ENCODE assay signal across 8 mouse cellular contexts in the genomic region with DNA sequence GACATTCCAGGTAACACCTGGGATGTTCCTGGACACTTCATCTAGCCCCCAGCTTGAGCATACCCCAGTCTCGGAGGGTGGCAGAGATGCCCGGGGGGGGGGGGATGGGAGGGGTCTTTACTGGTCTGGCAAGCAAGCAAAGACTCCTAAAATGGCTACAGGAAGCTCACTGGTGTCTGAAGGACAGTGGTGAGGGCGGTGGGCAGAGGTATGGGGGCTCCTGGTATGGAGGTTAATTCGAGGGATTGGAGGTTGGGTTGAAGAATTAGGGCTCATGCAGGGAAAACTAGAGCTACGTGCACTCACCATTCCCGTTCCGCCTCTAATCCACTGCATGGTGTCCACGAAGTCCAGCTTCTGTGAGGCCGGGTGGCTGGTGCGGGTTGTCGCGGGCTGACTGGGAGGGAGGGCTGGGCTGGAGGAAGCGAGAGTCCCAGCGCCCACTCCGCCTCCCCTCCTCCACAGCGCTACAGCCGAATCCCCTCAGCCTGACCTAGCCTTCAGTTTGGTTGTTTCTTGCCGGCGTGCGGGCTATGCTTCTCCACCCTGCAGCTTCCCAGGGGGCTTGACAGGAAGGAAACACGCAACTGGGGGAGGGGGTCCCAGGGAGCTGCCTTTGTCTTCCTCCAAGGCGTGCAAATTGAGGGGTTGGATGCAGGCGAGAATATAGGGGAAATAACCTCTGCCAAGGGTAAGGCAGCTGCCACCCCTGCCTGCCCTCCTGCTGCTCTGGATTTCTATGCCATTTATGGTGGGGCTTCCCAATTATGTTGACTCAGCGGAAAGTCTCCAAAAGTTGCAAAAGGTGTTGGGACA. TPM values are rescaled to one million over a fixed set of nuclear protein-coding genes. Genes with fewer than 3 reads are reported as not detected.
DNase-seq lines count a peak whose midpoint lies in the region; ATAC-seq and TF ChIP-seq lines count a peak whose summit lies in the region.

A gene (minus strand): TSS at position 753 of the 816 bp plus-strand sequence.

- H3K27me3 ChIP-seq in forebrain, embryonic 10.5 days (ENCODE audit: poor library complexity, severe bottlenecking) = peaks cover 46% of the 10 kb centered on the region
- no peaks in the 10 kb centered on the region for H3K27me3 ChIP-seq in midbrain, embryonic 16.5 days (ENCODE audit: control insufficient read depth, insufficient read depth, low read depth, low read length)

- H3K4me1 ChIP-seq in bone marrow macrophage, adult 2 months (ENCODE audit: control insufficient read depth, insufficient read depth, low read length) = no peaks in the 10 kb centered on the region
- H3K4me1 ChIP-seq in forebrain, embryonic 10.5 days = peaks cover 19% of the 10 kb centered on the region
- peaks cover 5% of the 10 kb centered on the region for H3K4me1 ChIP-seq in midbrain, embryonic 16.5 days (ENCODE audit: control insufficient read depth, insufficient read depth, low read length)

- TF ChIP-seq POLR2A in bone marrow macrophage, adult 2 months (IDR thresholded peaks at IDR 0.05; ENCODE audit: borderline replicate concordance, low read depth, low read length) = no peak

- no peaks in the 10 kb centered on the region for H3K9me3 ChIP-seq in forebrain, embryonic 10.5 days
- H3K9me3 ChIP-seq in midbrain, embryonic 16.5 days (replicated peaks; ENCODE audit: control insufficient read depth, low read length, poor library complexity, severe bottlenecking) = no peaks in the 10 kb centered on the region

- no peak for TF ChIP-seq CTCF in bone marrow macrophage, adult 2 months (IDR thresholded peaks at IDR 0.05; ENCODE audit: low read depth, low read length)

- H3K4me2 ChIP-seq in midbrain, embryonic 16.5 days (ENCODE audit: low read length) = peak within 1 kb of the TSS; percentile 58

- WGBS in forebrain, embryonic 10.5 days = 25% methylated on average over 24 of the region's 24 CpGs
- WGBS in midbrain, embryonic 16.5 days = 18% methylated on average over 19 of the region's 24 CpGs

- peak in 1 of 2 experiments; percentile 10 for DNase-seq in frontal cortex, adult 2 months (ENCODE audit: extremely low spot score in 1 of 2, low spot score in 1 of 2)
- no peak for DNase-seq in frontal cortex, postnatal 25 days (ENCODE audit: low spot score in 2 of 2)
- DNase-seq in forebrain, embryonic 10.5 days (ENCODE audit: extremely low spot score, low spot score) = peak; percentile 15
- no peak for DNase-seq in heart, postnatal 25 days (ENCODE audit: low spot score)
- peak; percentile 9 to 17 for DNase-seq in left cerebral cortex, postnatal 36 days (ENCODE audit: low spot score in 2 of 2)
- no peak for DNase-seq in c-Kit-positive CD71-positive TER-119-positive erythroid progenitor cells, embryonic 14.5 days (ENCODE audit: low spot score)

- H3K27ac ChIP-seq in bone marrow macrophage, adult 2 months (ENCODE audit: insufficient read depth, low read depth, low read length) = no peak within 1 kb of the TSS
- peak within 1 kb of the TSS; percentile 75 for H3K27ac ChIP-seq in forebrain, embryonic 10.5 days
- H3K27ac ChIP-seq in midbrain, embryonic 16.5 days (ENCODE audit: low read length) = peak within 1 kb of the TSS; percentile 81

- H3K4me3 ChIP-seq in bone marrow macrophage, adult 2 months (ENCODE audit: insufficient read depth, low read length) = peak within 1 kb of the TSS; percentile 8
- peak within 1 kb of the TSS; percentile 50 for H3K4me3 ChIP-seq in forebrain, embryonic 10.5 days
- peak within 1 kb of the TSS; percentile 47 for H3K4me3 ChIP-seq in midbrain, embryonic 16.5 days (ENCODE audit: low read depth, low read length)

- intact Hi-C loops in heart, postnatal 25 days (cut with DNase I) = no loop called here
- intact Hi-C loops in left cerebral cortex, postnatal 36 days (cut with DNase I) = no loop called here

- H3K9ac ChIP-seq in midbrain, embryonic 16.5 days (ENCODE audit: low read depth, low read length) = peak within 1 kb of the TSS; percentile 73

- H3K36me3 ChIP-seq in forebrain, embryonic 10.5 days (replicated peaks) = no peaks in the 10 kb centered on the region
- H3K36me3 ChIP-seq in midbrain, embryonic 16.5 days (ENCODE audit: control insufficient read depth, insufficient read depth, low read length) = no peaks in the 10 kb centered on the region

- peak; percentile 93 for ATAC-seq in midbrain, embryonic 16.5 days

RNA-seq across cellular contexts. Expression of the gene that starts here (rescaled TPM):
- 165 and 177 TPM in 2 replicates for polyA plus RNA-seq in frontal cortex, adult 2 months (2012; rRNA removed)
- 0.29 and 0.72 TPM in 2 replicates for polyA plus RNA-seq in bone marrow macrophage, adult 2 months (2012; ENCODE audit: insufficient read depth, insufficient read length, missing spikeins)
- polyA plus RNA-seq in forebrain, embryonic 10.5 days (2016; fragmentation: Nextera tagmentation; extraction: Ambion mirVana) = 10.3 and 13.3 TPM in 2 replicates
- total RNA-seq in heart, postnatal 25 days (2021) = 10 to 100 TPM; 15.9 to 16.5 TPM
- 100 to 1,000 TPM; 294 to 314 TPM for total RNA-seq in left cerebral cortex, postnatal 36 days (2021)
- polyA plus RNA-seq in midbrain, embryonic 16.5 days (2015; fragmentation: Nextera tagmentation; extraction: Ambion mirVana) = 46.9 and 48.4 TPM in 2 replicates

Comparison
In these comparisons a context has a peak if more than half of its experiments do, and no peak if none do; other contexts are left out.
1. RNA of the gene that starts here (total RNA-seq): 294 to 314 TPM in left cerebral cortex, postnatal 36 days; 15.9 to 16.5 TPM in heart, postnatal 25 days; every median in the first group is over 10 times any median in the second.
2. DNase-seq: peak in forebrain, embryonic 10.5 days (single experiment) and left cerebral cortex, postnatal 36 days (2 of 2); none in frontal cortex, postnatal 25 days (0 of 2), heart, postnatal 25 days (single experiment) and c-Kit-positive CD71-positive TER-119-positive erythroid progenitor cells, embryonic 14.5 days (single experiment).
3. Peak in every context shown above with its lines, with median percentiles within 50 percentile points of each other: H3K4me3 ChIP-seq.